Mouse (Mus musculus) cerebellum, postnatal 25 days (tissue): Measurements from ENCODE around the gene Unc79.

ENCODE experiments used
- DNase-seq, 2 experiments: peaks; one replicate each; pipeline ENCODE4 v3.0.0; 2021; ENCODE audit warnings: mixed read lengths in 2 of 2

Unc79 gene

DNA sequence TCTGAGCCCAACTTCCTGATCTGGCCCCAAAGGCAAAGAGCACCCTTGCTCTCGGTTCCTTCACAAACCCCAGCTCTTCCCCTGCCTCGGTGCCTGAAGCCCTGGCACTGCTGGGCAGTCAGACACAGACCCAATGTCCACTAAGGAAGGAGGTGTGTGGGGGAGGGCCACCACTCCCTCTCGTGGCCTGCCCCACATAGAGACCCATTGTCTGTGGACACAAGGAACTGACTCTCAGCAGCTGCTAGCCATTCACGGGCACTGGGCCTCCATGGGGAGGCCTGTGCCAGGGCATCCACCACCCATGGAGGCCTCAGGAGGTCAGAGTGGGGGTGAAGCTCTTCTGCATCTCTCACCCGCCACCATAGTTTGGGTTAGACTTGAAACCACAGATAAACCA, 262.4 kb downstream of the Unc79 start:
- DNase-seq = no peak

- no peak for DNase-seq
Measured at GRCm38 (mm10) chr12:103213591-103213990, 264.9 kb downstream of the Unc79 start.

- DNase-seq = peak in 1 of 2 experiments; percentile 43
Measured at GRCm38 (mm10) chr12:103214270-103214669, 265.6 kb downstream of the Unc79 start.

DNA sequence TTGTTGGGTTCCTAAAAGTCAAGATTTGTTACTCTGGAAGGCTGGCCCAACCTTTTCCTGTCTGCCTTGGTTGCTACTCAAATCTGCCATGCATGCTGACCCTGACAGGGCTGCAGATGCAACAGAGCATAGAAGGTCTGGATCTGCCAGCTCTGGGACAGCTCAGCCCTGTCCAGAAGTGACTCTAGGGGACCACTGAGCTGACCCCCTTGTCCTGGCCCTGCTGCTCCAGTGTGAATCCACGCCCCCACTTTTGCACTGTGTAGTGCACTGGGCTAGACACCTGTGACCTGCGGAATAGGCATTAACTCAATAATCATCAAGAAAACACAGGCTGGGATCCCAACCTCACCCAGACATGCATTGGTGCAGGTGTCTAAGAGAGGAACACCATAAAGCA, 266.1 kb downstream of the Unc79 start:
- DNase-seq = no peak

DNA sequence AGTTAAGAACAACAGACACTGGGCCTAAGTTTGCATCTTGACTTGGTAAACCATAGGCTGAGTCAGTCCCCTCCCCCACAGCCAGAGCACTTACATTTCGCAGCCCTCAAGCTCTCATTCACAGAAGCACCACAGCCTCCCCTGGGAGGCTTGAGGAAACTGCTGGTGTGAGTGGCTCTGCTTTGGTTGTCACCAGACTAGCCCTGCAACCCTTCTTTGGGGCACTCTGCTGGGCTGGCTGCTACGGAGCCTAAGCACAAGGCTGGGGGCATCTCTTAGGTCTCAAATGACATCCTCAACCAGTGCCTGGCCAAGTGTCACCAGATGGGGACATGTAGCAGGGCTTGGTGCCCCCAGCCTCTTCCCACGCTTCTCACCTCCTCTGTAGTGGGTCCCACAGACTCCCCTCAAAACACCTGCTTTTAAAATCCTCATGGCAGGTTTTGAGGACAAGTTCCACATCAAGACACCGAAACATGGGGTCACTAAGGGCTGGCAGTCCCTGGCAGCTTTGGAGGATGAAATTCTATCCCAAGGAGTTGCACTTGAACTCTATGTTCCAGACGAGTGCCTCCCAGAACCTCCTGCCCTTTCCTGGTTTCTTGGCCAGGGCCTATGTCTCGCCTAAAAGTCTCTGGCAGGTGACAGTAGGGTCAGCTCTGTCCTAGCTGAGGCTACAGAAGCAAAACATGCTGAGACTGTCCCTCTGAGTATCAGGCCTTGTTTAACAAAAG, 267.4 kb downstream of the Unc79 start:
- DNase-seq = no peak

- DNase-seq = peak in 1 of 2 experiments; percentile 14
Measured at GRCm38 (mm10) chr12:103223671-103224070, 275.0 kb downstream of the Unc79 start.

GRCm38 (mm10) chr12:103226121-103226520, 277.5 kb downstream of the Unc79 start:
- no peak for DNase-seq

GRCm38 (mm10) chr12:103229058-103229457, 280.4 kb downstream of the Unc79 start:
- no peak for DNase-seq
